ENCODE assay signal across 10 mouse cellular contexts in genomic region chr7:16938117-16938791, GRCm38 (mm10). TPM values are rescaled to one million over a fixed set of nuclear protein-coding genes. Genes with fewer than 3 reads are reported as not detected.
DNase-seq lines count a peak whose midpoint lies in the region; ATAC-seq lines count a peak whose summit lies in the region.
"Had no signal": no experiment of that assay in that cellular context is flagged by ENCODE, and none has a peak within 500 bp of the region (broad histone marks: within the 10 kb centered on the region; RNA-seq: fewer than 3 reads in every experiment).

No protein-coding gene starts in this region.

- H3K9me3 ChIP-seq in hindbrain, embryonic 13.5 days = no peaks in the 10 kb centered on the region
- no peaks in the 10 kb centered on the region for H3K9me3 ChIP-seq in midbrain, embryonic 14.5 days (ENCODE audit: control insufficient read depth, low read length)
- H3K9me3 ChIP-seq in kidney, embryonic 14.5 days (ENCODE audit: control insufficient read depth, low read length) = no peaks in the 10 kb centered on the region

- H3K36me3 ChIP-seq in hindbrain, embryonic 13.5 days = no peaks in the 10 kb centered on the region
- no peaks in the 10 kb centered on the region for H3K36me3 ChIP-seq in midbrain, embryonic 14.5 days (ENCODE audit: control insufficient read depth, insufficient read depth, low read length)
- H3K36me3 ChIP-seq in kidney, embryonic 14.5 days (ENCODE audit: control insufficient read depth, insufficient read depth, low read length) = no peaks in the 10 kb centered on the region

- H3K4me1 ChIP-seq in hindbrain, embryonic 13.5 days (replicated peaks) = peaks cover 54% of the 10 kb centered on the region
- H3K4me1 ChIP-seq in midbrain, embryonic 14.5 days (ENCODE audit: control insufficient read depth, insufficient read depth, low read length) = peaks cover 49% of the 10 kb centered on the region
- H3K4me1 ChIP-seq in kidney, embryonic 14.5 days (ENCODE audit: control insufficient read depth, insufficient read depth, low read length) = no peaks in the 10 kb centered on the region

- no peak overlapping the region for H3K4me3 ChIP-seq in hindbrain, embryonic 13.5 days
- no peak overlapping the region for H3K4me3 ChIP-seq in midbrain, embryonic 14.5 days (replicated peaks; ENCODE audit: low read depth, low read length)
- H3K4me3 ChIP-seq in kidney, embryonic 14.5 days (ENCODE audit: low read length) = no peak overlapping the region

- peak; percentile 78 for DNase-seq in layer of hippocampus, adult 11-12 months (ENCODE audit: low spot score)
- no peak for DNase-seq in layer of hippocampus, adult 9-10 months (ENCODE audit: low spot score)
- peak; percentile 49 to 75 for DNase-seq in cerebellum, postnatal 25 days
- DNase-seq in midbrain, embryonic 14.5 days = peak; percentile 93
- DNase-seq in adrenal gland, postnatal 14 days = no peak
- no peak for DNase-seq in urinary bladder, adult 18-20 months (ENCODE audit: low spot score in 2 of 2)
- DNase-seq: gastrocnemius, postnatal 25 days; liver, postnatal 0 days had no signal

- peak; percentile 89 for ATAC-seq in hindbrain, embryonic 13.5 days (ENCODE audit: low FRiP score)
- ATAC-seq in midbrain, embryonic 14.5 days (ENCODE audit: low FRiP score, low TSS enrichment) = peak; percentile 90
- ATAC-seq in kidney, embryonic 14.5 days (ENCODE audit: low FRiP score, low TSS enrichment) = no peak
- ATAC-seq: liver, postnatal 0 days had no signal

- peak overlapping the region; percentile 41 for H3K4me2 ChIP-seq in hindbrain, embryonic 13.5 days
- H3K4me2 ChIP-seq in midbrain, embryonic 14.5 days (ENCODE audit: low read length) = peak overlapping the region; percentile 43
- H3K4me2 ChIP-seq in kidney, embryonic 14.5 days (replicated peaks; ENCODE audit: low read depth, low read length) = no peak overlapping the region

- H3K27me3 ChIP-seq in hindbrain, embryonic 13.5 days = no peaks in the 10 kb centered on the region
- H3K27me3 ChIP-seq in midbrain, embryonic 14.5 days (ENCODE audit: control insufficient read depth, insufficient read depth, low read length) = no peaks in the 10 kb centered on the region
- no peaks in the 10 kb centered on the region for H3K27me3 ChIP-seq in kidney, embryonic 14.5 days (ENCODE audit: control insufficient read depth, insufficient read depth, low read length)

- H3K27ac ChIP-seq in hindbrain, embryonic 13.5 days = peak overlapping the region; percentile 89
- H3K27ac ChIP-seq in midbrain, embryonic 14.5 days (replicated peaks; ENCODE audit: low read depth, low read length) = peak overlapping the region; percentile 89
- no peak overlapping the region for H3K27ac ChIP-seq in kidney, embryonic 14.5 days (ENCODE audit: low read depth, low read length)

- no peak overlapping the region for H3K9ac ChIP-seq in hindbrain, embryonic 13.5 days
- H3K9ac ChIP-seq in midbrain, embryonic 14.5 days (replicated peaks; ENCODE audit: low read length) = no peak overlapping the region; the same call in 1 of the 2 replicates
- no peak overlapping the region for H3K9ac ChIP-seq in kidney, embryonic 14.5 days (ENCODE audit: low read depth, low read length)
- H3K9ac ChIP-seq: liver, postnatal 0 days had no signal

- WGBS in hindbrain, embryonic 13.5 days = 62% methylated on average over 17 of the region's 17 CpGs
- WGBS in midbrain, embryonic 14.5 days = 58% methylated on average over 17 of the region's 17 CpGs
- WGBS in kidney, embryonic 14.5 days = 72% methylated on average over 17 of the region's 17 CpGs

RNA-seq across cellular contexts. Expression of gene Pnmal2, which starts 6.2 kb away (rescaled TPM):
- 110 and 117 TPM in 2 replicates for polyA plus RNA-seq in hindbrain, embryonic 13.5 days (2015; fragmentation: Nextera tagmentation; extraction: Ambion mirVana)
- 115 and 116 TPM in 2 replicates for polyA plus RNA-seq in midbrain, embryonic 14.5 days (2014; fragmentation: Nextera tagmentation; extraction: Ambion mirVana)
- total RNA-seq in adrenal gland, postnatal 14 days (2021) = 24.6 and 27.2 TPM in 2 replicates
- polyA plus RNA-seq in kidney, embryonic 14.5 days (2014; fragmentation: Nextera tagmentation; extraction: Ambion mirVana) = 2.5 and 5.5 TPM in 2 replicates

RNA-seq across cellular contexts. Expression of gene Calm3, which starts 14.3 kb away (rescaled TPM):
- 307 and 317 TPM in 2 replicates for polyA plus RNA-seq in hindbrain, embryonic 13.5 days (2015; fragmentation: Nextera tagmentation; extraction: Ambion mirVana)
- 494 and 652 TPM in 2 replicates for polyA plus RNA-seq in midbrain, embryonic 14.5 days (2014; fragmentation: Nextera tagmentation; extraction: Ambion mirVana)
- 222 and 231 TPM in 2 replicates for total RNA-seq in adrenal gland, postnatal 14 days (2021)
- 156 and 198 TPM in 2 replicates for polyA plus RNA-seq in kidney, embryonic 14.5 days (2014; fragmentation: Nextera tagmentation; extraction: Ambion mirVana)

RNA-seq across cellular contexts. Expression of gene Pnmal1, which starts 21.2 kb away (rescaled TPM):
- polyA plus RNA-seq in hindbrain, embryonic 13.5 days (2015; fragmentation: Nextera tagmentation; extraction: Ambion mirVana) = 42.0 and 44.5 TPM in 2 replicates
- 60.8 and 69.8 TPM in 2 replicates for polyA plus RNA-seq in midbrain, embryonic 14.5 days (2014; fragmentation: Nextera tagmentation; extraction: Ambion mirVana)
- 4.6 and 5.6 TPM in 2 replicates for total RNA-seq in adrenal gland, postnatal 14 days (2021)
- polyA plus RNA-seq in kidney, embryonic 14.5 days (2014; fragmentation: Nextera tagmentation; extraction: Ambion mirVana) = 0.51 and 0.74 TPM in 2 replicates
- total RNA-seq: gastrocnemius, postnatal 25 days had no signal

RNA-seq across cellular contexts. Expression of gene Ptgir, which starts 32.0 kb away (rescaled TPM):
- 0.78 and 0.83 TPM in 2 replicates for polyA plus RNA-seq in hindbrain, embryonic 13.5 days (2015; fragmentation: Nextera tagmentation; extraction: Ambion mirVana)
- polyA plus RNA-seq in midbrain, embryonic 14.5 days (2014; fragmentation: Nextera tagmentation; extraction: Ambion mirVana) = 0.16 and 0.30 TPM in 2 replicates
- 1.2 and 2.6 TPM in 2 replicates for total RNA-seq in adrenal gland, postnatal 14 days (2021)
- polyA plus RNA-seq in kidney, embryonic 14.5 days (2014; fragmentation: Nextera tagmentation; extraction: Ambion mirVana) = 0.67 and 1.4 TPM in 2 replicates

RNA-seq across cellular contexts. Expression of gene Gm42372, which starts 44.6 kb away (rescaled TPM):
- polyA plus RNA-seq in hindbrain, embryonic 13.5 days (2015; fragmentation: Nextera tagmentation; extraction: Ambion mirVana) = 3.7 and 4.4 TPM in 2 replicates
- 6.4 and 8.7 TPM in 2 replicates for polyA plus RNA-seq in midbrain, embryonic 14.5 days (2014; fragmentation: Nextera tagmentation; extraction: Ambion mirVana)
- total RNA-seq in adrenal gland, postnatal 14 days (2021) = 1.3 and 1.6 TPM in 2 replicates
- 0.29 and 0.47 TPM in 2 replicates for polyA plus RNA-seq in kidney, embryonic 14.5 days (2014; fragmentation: Nextera tagmentation; extraction: Ambion mirVana)
- total RNA-seq: gastrocnemius, postnatal 25 days had no signal
- polyA plus RNA-seq: liver, postnatal 0 days had no signal

Comparison
In these comparisons a context has a peak if more than half of its experiments do, and no peak if none do; other contexts are left out.
1. DNase-seq: peak in layer of hippocampus, adult 11-12 months (single experiment), cerebellum, postnatal 25 days (2 of 2) and midbrain, embryonic 14.5 days (single experiment); none in layer of hippocampus, adult 9-10 months (single experiment), adrenal gland, postnatal 14 days (single experiment) and urinary bladder, adult 18-20 months (0 of 2).
2. RNA of gene Pnmal2, which starts 6.2 kb away (polyA plus RNA-seq): 115 to 116 TPM in midbrain, embryonic 14.5 days and 110 to 117 TPM in hindbrain, embryonic 13.5 days; 2.5 to 5.5 TPM in kidney, embryonic 14.5 days; every median in the first group is over 10 times any median in the second.
3. RNA of gene Pnmal1, which starts 21.2 kb away (polyA plus RNA-seq): 60.8 to 69.8 TPM in midbrain, embryonic 14.5 days and 42.0 to 44.5 TPM in hindbrain, embryonic 13.5 days; 0.51 to 0.74 TPM in kidney, embryonic 14.5 days; every median in the first group is over 10 times any median in the second.